Mouse (Mus musculus) megakaryocyte, adult 5-6 weeks (primary cell): ENCODE measurements at regions not wholly inside any gene's neighbourhood (a gene's known extent, or its start where the extent isn't known, plus 50 kb on each side); places are given as distances from the start of the nearest gene placed in this dataset.

ENCODE experiments used
- ATAC-seq: 2 replicates; pipeline ENCODE4 v1.8.0; 2016; ENCODE audit warnings: mild to moderate bottlenecking, inconsistent platforms; ENCODE audit not compliant: poor library complexity, severe bottlenecking

DNA sequence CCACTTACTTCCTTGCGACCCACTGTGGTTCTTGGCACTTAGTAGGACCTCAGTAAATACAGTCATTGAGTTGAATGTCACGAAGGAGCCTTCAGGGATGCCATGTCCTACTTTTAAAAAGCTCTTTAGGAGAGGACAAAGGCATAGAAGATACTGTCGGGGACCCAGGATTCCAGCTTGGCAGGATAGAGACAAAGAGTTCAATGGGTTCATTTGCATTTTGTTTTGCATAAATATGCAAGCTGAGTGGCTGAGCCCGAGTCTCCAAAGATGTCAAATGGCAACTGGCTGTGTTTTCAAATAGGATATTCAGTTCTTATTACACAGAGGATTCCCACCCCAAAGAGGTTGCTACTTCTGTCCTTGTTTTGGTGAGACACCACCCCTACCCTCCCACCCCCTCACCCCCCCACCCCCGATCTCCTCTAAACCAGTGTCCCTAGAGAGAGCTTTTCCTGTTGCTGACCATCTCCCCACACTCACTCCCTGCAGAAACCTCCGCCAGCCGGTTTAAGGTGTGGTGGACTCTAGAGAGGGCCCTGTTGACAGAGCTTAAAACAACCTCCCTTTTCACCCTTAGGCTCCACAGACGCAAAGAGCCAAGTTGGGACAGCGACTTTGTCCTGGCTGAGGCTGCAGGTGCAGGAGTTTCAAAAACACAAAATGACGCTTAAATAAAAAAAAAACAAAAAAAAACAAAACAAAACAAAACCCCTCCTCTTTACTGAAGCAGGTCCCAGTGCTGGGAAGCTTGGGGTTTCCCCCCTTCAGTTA is 57.9 kb downstream of the Sox9 start:
- no peak for ATAC-seq

DNA sequence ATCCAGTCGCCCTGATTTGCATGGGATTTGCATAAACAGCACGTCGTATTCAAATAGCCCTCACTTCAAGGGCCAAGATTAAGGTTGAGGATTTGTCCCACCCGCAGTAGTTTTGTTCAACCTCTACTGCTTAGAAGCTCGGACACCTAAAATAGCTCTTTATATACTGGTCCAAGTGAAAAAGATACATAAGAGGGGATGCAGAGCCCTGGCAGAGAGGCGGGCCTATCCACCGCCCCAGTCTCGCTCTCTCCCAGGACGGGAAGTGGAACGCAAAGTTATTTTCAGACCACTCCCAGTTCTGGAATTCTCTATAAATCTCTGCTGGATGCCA is 58.4 kb downstream of the Sox9 start:
- ATAC-seq: no peak

GRCm38 (mm10) chr11:112844258-112844901 is 62.4 kb downstream of the Sox9 start:
- no peak for ATAC-seq

DNA sequence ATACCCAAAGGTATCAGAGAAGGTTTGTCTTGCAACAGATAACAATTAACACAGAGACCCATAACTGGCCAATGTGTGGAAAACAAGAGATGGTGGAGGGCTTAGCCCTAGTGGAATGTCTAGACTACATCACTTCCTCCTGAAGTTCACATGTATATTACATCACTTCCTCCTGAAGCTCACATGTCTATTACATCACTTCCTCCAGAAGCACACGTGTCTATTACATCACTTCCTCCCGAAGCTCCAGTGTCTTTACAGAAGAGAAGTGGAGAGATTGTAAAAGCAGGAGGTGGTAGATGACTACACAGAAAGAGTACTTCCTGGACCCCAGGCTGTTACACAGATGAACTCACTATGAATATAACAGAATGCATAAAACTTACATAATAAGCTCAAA is 65.1 kb downstream of the Sox9 start:
- ATAC-seq: no peak

- no peak for ATAC-seq
These were observed 65.8 kb downstream of the Sox9 start for GRCm38 (mm10) chr11:112847851-112848250.

GRCm38 (mm10) chr11:112849974-112850373 is 68.0 kb downstream of the Sox9 start:
- ATAC-seq: no peak

DNA sequence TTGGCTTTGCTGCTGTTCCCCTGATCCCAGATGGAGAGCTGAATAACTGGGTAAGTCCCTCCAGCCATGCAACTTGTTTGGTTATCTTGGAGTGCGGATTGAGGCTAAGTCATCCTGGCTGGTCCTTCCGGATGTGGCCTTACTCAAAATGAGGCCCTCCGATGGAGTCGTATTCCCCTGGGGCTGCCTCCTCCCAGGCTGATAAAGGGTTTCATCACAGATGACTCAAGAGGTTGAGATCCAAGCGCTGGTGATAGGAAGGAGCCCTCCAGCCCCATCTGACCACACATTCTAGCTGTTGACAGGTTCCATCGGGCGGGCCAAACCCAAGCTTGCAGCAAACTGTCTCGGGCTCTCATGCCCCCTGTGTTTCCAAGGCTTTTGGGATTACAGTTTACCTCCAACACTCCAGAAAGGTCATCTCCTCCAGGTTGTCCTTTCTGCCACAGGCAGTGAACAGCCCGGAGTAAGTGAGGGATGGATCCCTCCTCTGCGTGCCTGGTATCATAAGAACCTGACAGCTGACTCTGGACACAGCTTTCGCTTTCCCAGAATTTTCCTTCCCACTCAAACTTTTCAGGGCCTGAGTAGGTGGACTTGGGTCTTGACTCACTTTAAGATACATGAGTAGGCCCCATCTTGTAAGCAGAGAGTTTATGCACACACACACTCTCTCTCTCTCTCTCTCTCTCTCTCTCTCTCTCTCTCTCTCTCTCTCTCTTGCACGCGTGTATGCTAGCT is 68.7 kb downstream of the Sox9 start:
- ATAC-seq: no peak

DNA sequence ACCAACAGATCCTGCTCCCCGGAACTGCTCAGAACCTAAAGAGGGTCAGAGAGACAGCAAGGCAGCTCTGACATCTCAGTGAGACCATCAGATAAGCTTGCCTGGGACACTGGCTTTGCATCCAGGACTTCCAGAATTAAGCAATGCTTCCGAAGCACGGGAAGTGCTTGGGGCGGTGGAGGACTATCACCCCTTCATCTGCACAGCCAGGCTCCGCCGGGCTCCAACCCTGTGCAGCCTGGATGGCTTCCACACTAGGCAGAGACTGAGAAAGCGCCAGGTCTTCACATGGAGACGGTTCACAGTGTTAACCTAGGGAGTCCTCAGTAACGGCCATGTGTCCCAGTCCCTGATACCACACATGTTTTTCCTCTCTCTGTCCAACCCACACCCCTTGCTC is 69.3 kb downstream of the Sox9 start:
- no peak for ATAC-seq

DNA sequence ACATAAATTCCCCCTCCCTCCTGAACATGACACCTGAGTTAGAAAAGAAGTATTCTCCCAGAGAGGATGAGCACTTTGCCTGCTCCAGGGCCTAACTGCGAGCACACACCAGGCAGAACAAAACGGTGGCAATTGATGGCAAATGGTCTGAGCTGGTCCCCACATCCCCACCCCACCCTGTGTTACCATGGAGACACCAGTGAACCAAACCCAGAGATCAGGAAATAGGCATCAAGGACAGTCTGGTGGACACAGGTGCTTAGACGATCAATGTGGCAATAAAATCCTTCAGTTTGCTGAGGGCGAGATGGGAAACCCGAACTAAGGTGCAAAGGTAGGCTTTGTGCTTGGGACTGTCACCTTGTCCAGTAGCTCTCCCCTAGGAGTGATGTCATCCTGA is 74.0 kb downstream of the Sox9 start:
- ATAC-seq: no peak

GRCm38 (mm10) chr11:112859309-112859708 is 77.3 kb downstream of the Sox9 start:
- no peak for ATAC-seq

DNA sequence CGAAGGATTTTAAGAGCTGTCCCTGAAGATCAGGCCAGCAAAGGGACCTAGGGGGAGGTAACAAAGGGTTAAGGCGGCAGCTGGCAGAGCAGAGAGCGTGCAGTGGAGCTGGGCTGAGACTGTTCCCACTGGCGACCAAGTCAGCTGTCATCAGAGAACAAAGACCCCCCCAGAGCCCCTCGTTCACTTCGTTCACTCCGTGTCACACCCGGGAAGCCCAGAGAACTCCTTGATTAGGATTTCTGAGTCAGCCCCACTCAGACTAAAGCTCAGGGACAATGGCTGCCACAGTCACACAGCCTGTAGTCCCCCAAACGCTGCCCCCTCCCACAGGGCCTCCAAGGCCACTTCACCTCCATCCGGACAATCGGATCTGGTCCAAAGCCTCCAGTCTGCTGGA is 78.8 kb downstream of the Sox9 start:
- no peak for ATAC-seq

- no peak for ATAC-seq
These were observed 79.2 kb downstream of the Sox9 start for GRCm38 (mm10) chr11:112861233-112861632.

DNA sequence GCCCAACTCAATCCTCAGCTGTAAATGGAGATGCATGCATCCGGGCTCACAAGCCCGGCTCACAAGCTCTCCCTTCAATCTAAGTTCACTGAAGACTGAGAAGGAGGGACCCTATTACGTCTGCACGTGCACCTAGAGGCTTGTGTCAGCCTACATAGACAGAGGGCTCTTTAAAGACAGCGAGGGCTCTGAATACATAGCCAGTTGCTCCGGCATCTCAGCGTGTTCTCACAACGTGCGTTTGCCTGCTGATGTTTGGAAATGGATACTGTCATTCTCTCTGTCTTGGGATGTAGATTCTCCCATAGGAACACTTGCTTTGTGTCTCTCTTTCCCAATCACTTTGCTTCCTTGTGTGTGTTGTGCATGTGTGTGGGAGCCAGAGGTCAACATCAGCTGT is 83.8 kb downstream of the Sox9 start:
- no peak for ATAC-seq

- ATAC-seq: no peak
These were observed 87.5 kb downstream of the Sox9 start for GRCm38 (mm10) chr11:112869571-112869970.

GRCm38 (mm10) chr11:112870201-112871035 is 88.4 kb downstream of the Sox9 start:
- no peak for ATAC-seq

- ATAC-seq: no peak
These were observed 90.8 kb downstream of the Sox9 start for GRCm38 (mm10) chr11:112872677-112873367.

DNA sequence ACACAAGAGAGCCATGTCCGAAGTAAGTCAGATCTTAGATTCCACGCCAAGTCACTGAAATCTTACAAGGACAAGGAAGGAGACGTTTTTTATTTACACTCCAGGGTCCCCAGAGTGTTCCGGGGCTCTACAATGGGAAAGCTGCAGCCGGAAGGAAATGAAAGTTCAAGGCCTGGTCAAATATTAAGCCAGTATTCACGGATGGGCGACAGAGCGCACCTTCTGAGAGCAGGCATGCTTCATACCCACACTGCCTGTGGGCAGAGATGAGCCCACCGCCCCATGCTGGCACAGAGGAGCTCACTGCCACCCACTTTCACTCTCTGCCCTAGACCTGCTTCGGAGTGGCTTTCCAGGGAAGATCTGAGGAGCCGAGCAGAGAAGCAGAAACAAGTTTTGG is 92.2 kb downstream of the Sox9 start:
- no peak for ATAC-seq

DNA sequence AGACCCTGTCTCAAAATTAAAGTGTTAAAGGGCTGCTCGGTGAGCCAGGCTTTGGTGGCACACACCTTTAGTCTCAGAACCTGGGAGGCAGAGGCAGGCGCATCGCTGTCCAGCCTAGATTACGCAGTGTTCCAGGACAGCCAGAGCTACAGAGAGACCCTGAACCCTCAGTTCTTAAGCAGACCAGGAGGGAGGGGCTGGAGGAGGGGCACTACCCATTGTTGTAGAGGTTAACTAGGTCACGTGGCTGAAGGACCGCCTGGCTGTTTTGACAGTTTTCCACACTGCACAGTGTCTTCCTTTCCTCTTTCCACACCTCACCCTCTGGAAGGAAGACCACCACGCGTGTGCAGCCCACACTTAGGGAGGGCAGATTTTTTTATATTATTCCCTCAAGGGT is 94.2 kb downstream of the Sox9 start:
- no peak for ATAC-seq

DNA sequence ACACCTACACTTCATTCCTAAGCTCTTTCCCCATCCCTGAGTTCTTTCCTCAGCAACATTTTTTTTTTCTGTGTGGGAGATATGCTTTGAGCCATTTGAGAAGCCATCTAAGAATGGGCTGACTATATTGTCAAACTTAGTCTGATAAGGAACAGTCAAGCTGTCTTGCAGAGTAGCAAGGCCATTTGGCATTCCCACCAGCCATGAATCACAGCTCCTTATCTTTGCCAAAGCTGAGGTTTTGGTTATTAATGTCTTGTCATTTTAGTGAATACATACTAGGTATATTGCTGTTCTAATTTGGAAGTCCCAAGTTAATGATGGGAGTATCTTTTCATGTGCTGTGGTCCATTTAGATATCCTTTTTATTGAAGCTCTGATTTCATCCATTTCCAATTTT is 96.4 kb downstream of the Sox9 start:
- no peak for ATAC-seq

DNA sequence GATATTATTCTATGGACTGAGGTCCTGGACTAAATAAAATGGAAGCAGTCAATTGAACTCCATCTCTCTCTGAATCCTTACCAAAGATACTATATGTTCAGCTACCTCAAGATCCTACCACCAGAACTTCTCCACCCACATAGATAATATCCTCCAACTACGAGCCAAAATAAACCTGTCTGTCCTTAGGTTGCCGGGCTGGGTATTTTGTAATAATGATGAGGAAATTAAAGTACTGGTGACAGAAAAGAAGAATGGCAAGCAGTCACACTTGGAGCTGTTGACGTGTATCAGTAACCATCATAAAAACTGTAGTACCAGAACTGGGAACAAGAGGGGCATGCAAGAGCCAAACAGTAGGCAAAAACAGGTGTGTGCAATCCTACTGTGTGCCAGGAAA is 98.7 kb downstream of the Sox9 start:
- no peak for ATAC-seq
